Mouse (Mus musculus): Measurements from ENCODE around the gene Cx3cr1.
"Not testable (repeated sequence)": the region's sequence is repeated elsewhere in the genome, so short reads cannot be mapped to it uniquely, and the experiment has no call there.

The Cx3cr1 gene

GRCm38 (mm10) chr9:120069779-120070178 is at the start of gene Cx3cr1:
TSS of gene Cx3cr1 (minus strand) at chr9:120069879.
- no peak for ATAC-seq (ENCODE audit: insufficient number of reproducible peaks, low FRiP score, low TSS enrichment)

- ATAC-seq (ENCODE audit: insufficient number of reproducible peaks, low FRiP score, low TSS enrichment): no peak
These were observed 48.5 kb upstream of the Cx3cr1 start for GRCm38 (mm10) chr9:120118212-120118611.

- ATAC-seq (ENCODE audit: insufficient number of reproducible peaks, low FRiP score, low TSS enrichment): no peak
These were observed 46.5 kb upstream of the Cx3cr1 start for GRCm38 (mm10) chr9:120116184-120116624.

- no peak for ATAC-seq (ENCODE audit: insufficient number of reproducible peaks, low FRiP score, low TSS enrichment)
These were observed 45.9 kb upstream of the Cx3cr1 start for GRCm38 (mm10) chr9:120115580-120115979.

- no peak for ATAC-seq (ENCODE audit: insufficient number of reproducible peaks, low FRiP score, low TSS enrichment)
These were observed 45.1 kb upstream of the Cx3cr1 start for GRCm38 (mm10) chr9:120114789-120115151.

- no peak for ATAC-seq (ENCODE audit: insufficient number of reproducible peaks, low FRiP score, low TSS enrichment)
These were observed 44.5 kb upstream of the Cx3cr1 start for GRCm38 (mm10) chr9:120114051-120114788.

- ATAC-seq (ENCODE audit: insufficient number of reproducible peaks, low FRiP score, low TSS enrichment): no peak
These were observed 43.8 kb upstream of the Cx3cr1 start for GRCm38 (mm10) chr9:120113456-120113855.

GRCm38 (mm10) chr9:120112472-120112871 is 42.8 kb upstream of the Cx3cr1 start:
- ATAC-seq (ENCODE audit: insufficient number of reproducible peaks, low FRiP score, low TSS enrichment): no peak

- ATAC-seq (ENCODE audit: insufficient number of reproducible peaks, low FRiP score, low TSS enrichment): no peak
These were observed 41.7 kb upstream of the Cx3cr1 start for GRCm38 (mm10) chr9:120111156-120111945.

- ATAC-seq (ENCODE audit: insufficient number of reproducible peaks, low FRiP score, low TSS enrichment): peak; percentile 98
These were observed 40.7 kb upstream of the Cx3cr1 start, which contains the start of gene Slc25a38 for GRCm38 (mm10) chr9:120110211-120111018. TSS of gene Slc25a38 (plus strand) at chr9:120110374.

- not testable (repeated sequence) for ATAC-seq (ENCODE audit: insufficient number of reproducible peaks, low FRiP score, low TSS enrichment)
These were observed 39.3 kb upstream of the Cx3cr1 start for GRCm38 (mm10) chr9:120108953-120109352.

- no peak for ATAC-seq (ENCODE audit: insufficient number of reproducible peaks, low FRiP score, low TSS enrichment)
These were observed 31.5 kb upstream of the Cx3cr1 start for GRCm38 (mm10) chr9:120101165-120101564.

GRCm38 (mm10) chr9:120099304-120099703 is 29.6 kb upstream of the Cx3cr1 start:
- ATAC-seq (ENCODE audit: insufficient number of reproducible peaks, low FRiP score, low TSS enrichment): no peak

GRCm38 (mm10) chr9:120098682-120099081 is 29.0 kb upstream of the Cx3cr1 start:
- ATAC-seq (ENCODE audit: insufficient number of reproducible peaks, low FRiP score, low TSS enrichment): peak; percentile 36; the same call in 1 of the 2 replicates

GRCm38 (mm10) chr9:120095886-120096285 is 26.2 kb upstream of the Cx3cr1 start:
- ATAC-seq (ENCODE audit: insufficient number of reproducible peaks, low FRiP score, low TSS enrichment): no peak

- ATAC-seq (ENCODE audit: insufficient number of reproducible peaks, low FRiP score, low TSS enrichment): no peak
These were observed 24.0 kb upstream of the Cx3cr1 start for GRCm38 (mm10) chr9:120093701-120094100.

- ATAC-seq (ENCODE audit: insufficient number of reproducible peaks, low FRiP score, low TSS enrichment): no peak
These were observed 22.1 kb upstream of the Cx3cr1 start, which contains the start of gene Ccr8 for GRCm38 (mm10) chr9:120091696-120092238. TSS of gene Ccr8 (plus strand) at chr9:120092114.

- no peak for ATAC-seq (ENCODE audit: insufficient number of reproducible peaks, low FRiP score, low TSS enrichment)
These were observed 21.4 kb upstream of the Cx3cr1 start for GRCm38 (mm10) chr9:120091086-120091485.

- ATAC-seq (ENCODE audit: insufficient number of reproducible peaks, low FRiP score, low TSS enrichment): no peak
These were observed 19.4 kb upstream of the Cx3cr1 start for GRCm38 (mm10) chr9:120089125-120089524.

- no peak for ATAC-seq (ENCODE audit: insufficient number of reproducible peaks, low FRiP score, low TSS enrichment)
These were observed 14.7 kb upstream of the Cx3cr1 start for GRCm38 (mm10) chr9:120084406-120084805.
